ENCODE assay signal across 25 mouse cellular contexts in genomic region chr2:84384911-84385693, GRCm38 (mm10). TPM values are rescaled to one million over a fixed set of nuclear protein-coding genes. Genes with fewer than 3 reads are reported as not detected.
A peak's percentile ranks its signal among the peaks of the same experiment; 100 is the strongest.
DNase-seq lines count a peak whose midpoint lies in the region; ATAC-seq lines count a peak whose summit lies in the region.
"Had no signal": no experiment of that assay in that cellular context is flagged by ENCODE, and none has a peak within 500 bp of the region (broad histone marks: within the 10 kb centered on the region; RNA-seq: fewer than 3 reads in every experiment).

No protein-coding gene starts in this region.

- no peak overlapping the region for H3K4me3 ChIP-seq in heart, embryonic 16.5 days (ENCODE audit: low read length)
- H3K4me3 ChIP-seq in liver, embryonic 12.5 days = no peak overlapping the region
- H3K4me3 ChIP-seq: forebrain, embryonic 10.5 days; hindbrain, embryonic 15.5 days; limb, embryonic 15.5 days had no signal

- DNase-seq in heart, adult 11 months = peak; percentile 59
- DNase-seq in heart, postnatal 14 days = no peak
- DNase-seq in heart, postnatal 4 days = no peak
- no peak for DNase-seq in cerebellum, postnatal 25 days
- DNase-seq in embryo, embryonic 11 days = no peak
- DNase-seq: adrenal gland, postnatal 36 days; cerebellum, adult 11 months; cerebellum, adult 9-11 months; forebrain, postnatal 0 days; gastrocnemius, postnatal 36 days; kidney, adult 8-10 months; kidney, postnatal 14 days; left cerebral cortex, postnatal 4 days; right cerebral cortex, postnatal 25 days; spleen, adult 18-20 months had no signal

- no peak overlapping the region for H3K4me2 ChIP-seq in heart, embryonic 16.5 days (ENCODE audit: low read depth, low read length)
- H3K4me2 ChIP-seq in liver, embryonic 12.5 days = peak overlapping the region; percentile 10; the same call in 1 of the 2 replicates
- H3K4me2 ChIP-seq: hindbrain, embryonic 15.5 days; limb, embryonic 15.5 days; midbrain, embryonic 11.5 days had no signal

- no peaks in the 10 kb centered on the region for H3K9me3 ChIP-seq in heart, embryonic 16.5 days (replicated peaks; ENCODE audit: control insufficient read depth, low read length)
- no peaks in the 10 kb centered on the region for H3K9me3 ChIP-seq in liver, embryonic 12.5 days (replicated peaks)
- H3K9me3 ChIP-seq: forebrain, embryonic 10.5 days; hindbrain, embryonic 15.5 days; limb, embryonic 15.5 days had no signal

- peak overlapping the region; percentile 60 for H3K27ac ChIP-seq in heart, embryonic 16.5 days (ENCODE audit: low read length)
- H3K27ac ChIP-seq in liver, embryonic 12.5 days = no peak overlapping the region
- H3K27ac ChIP-seq: forebrain, embryonic 10.5 days; hindbrain, embryonic 15.5 days; limb, embryonic 15.5 days; macrophage had no signal

- intact Hi-C loops in heart, postnatal 14 days (cut with DNase I) = loop anchor here (5.0 kb wide), 1 partner anchor 88 kb away; no protein-coding TSS in a partner anchor

- 34% methylated on average over 6 of the region's 6 CpGs for WGBS in heart, embryonic 16.5 days
- 43% methylated on average over 6 of the region's 6 CpGs for WGBS in liver, embryonic 12.5 days (ENCODE audit: insufficient replicate concordance)

- H3K4me1 ChIP-seq in heart, embryonic 16.5 days (ENCODE audit: control insufficient read depth, insufficient read depth, low read length) = peaks cover 22% of the 10 kb centered on the region
- peaks cover 33% of the 10 kb centered on the region for H3K4me1 ChIP-seq in liver, embryonic 12.5 days

- no peaks in the 10 kb centered on the region for H3K27me3 ChIP-seq in heart, embryonic 16.5 days (ENCODE audit: control insufficient read depth, insufficient read depth, low read length)
- H3K27me3 ChIP-seq in liver, embryonic 12.5 days (replicated peaks) = no peaks in the 10 kb centered on the region
- H3K27me3 ChIP-seq: hindbrain, embryonic 15.5 days; limb, embryonic 15.5 days had no signal

- H3K36me3 ChIP-seq in heart, embryonic 16.5 days (ENCODE audit: control insufficient read depth, insufficient read depth) = no peaks in the 10 kb centered on the region
- H3K36me3 ChIP-seq in liver, embryonic 12.5 days = no peaks in the 10 kb centered on the region
- H3K36me3 ChIP-seq: forebrain, embryonic 10.5 days; hindbrain, embryonic 15.5 days; limb, embryonic 15.5 days had no signal

- no peak for ATAC-seq in heart, embryonic 16.5 days (replicated peaks; ENCODE audit: extremely low read depth, insufficient read depth, low FRiP score)
- ATAC-seq in liver, embryonic 12.5 days = peak; percentile 65
- peak; percentile 23; the same call in 1 of the 2 replicates for ATAC-seq in megakaryocyte progenitor cell, adult 5-6 weeks (replicated peaks; ENCODE audit: poor library complexity)
- ATAC-seq: CD4-positive, CD25-positive, alpha-beta regulatory T cell, adult 4 months; forebrain, postnatal 0 days; lung, postnatal 0 days had no signal

- H3K9ac ChIP-seq in heart, embryonic 16.5 days (ENCODE audit: low read length) = no peak overlapping the region
- H3K9ac ChIP-seq in liver, embryonic 12.5 days = no peak overlapping the region
- H3K9ac ChIP-seq: forebrain, postnatal 0 days; hindbrain, embryonic 15.5 days; limb, embryonic 15.5 days had no signal

RNA-seq across cellular contexts. Expression of gene Calcrl, which starts 40.1 kb away (rescaled TPM):
- total RNA-seq in heart, postnatal 14 days (2021) = 10 to 100 TPM; 45.2 to 45.3 TPM
- 37.5 and 38.4 TPM in 2 replicates for polyA plus RNA-seq in heart, embryonic 16.5 days (2015; fragmentation: Nextera tagmentation; extraction: Ambion mirVana)
- 10 to 100 TPM; 37.2 to 41.6 TPM for total RNA-seq in heart, postnatal 4 days (2021)
- polyA plus RNA-seq in liver, embryonic 12.5 days (2016; fragmentation: Nextera tagmentation; extraction: Ambion mirVana) = 22.1 and 24.6 TPM in 2 replicates
- total RNA-seq in megakaryocyte progenitor cell, adult 5-6 weeks (2015) = 11.1 and 17.5 TPM in 2 replicates
- 41.4 and 51.3 TPM in 2 replicates for total RNA-seq in megakaryocyte progenitor cell, adult 5-6 weeks (2017)
